Mouse (Mus musculus): Measurements from ENCODE around the gene Pcdh7.
"Not testable (repeated sequence)": the region's sequence is repeated elsewhere in the genome, so short reads cannot be mapped to it uniquely, and the experiment has no call there.

Gene Pcdh7

GRCm38 (mm10) chr5:57717906-57718875 is at the start of gene Pcdh7:
Pcdh7 (plus strand) TSS chr5:57717967.
- peak; percentile 72 for DNase-seq (ENCODE audit: low spot score)

DNA sequence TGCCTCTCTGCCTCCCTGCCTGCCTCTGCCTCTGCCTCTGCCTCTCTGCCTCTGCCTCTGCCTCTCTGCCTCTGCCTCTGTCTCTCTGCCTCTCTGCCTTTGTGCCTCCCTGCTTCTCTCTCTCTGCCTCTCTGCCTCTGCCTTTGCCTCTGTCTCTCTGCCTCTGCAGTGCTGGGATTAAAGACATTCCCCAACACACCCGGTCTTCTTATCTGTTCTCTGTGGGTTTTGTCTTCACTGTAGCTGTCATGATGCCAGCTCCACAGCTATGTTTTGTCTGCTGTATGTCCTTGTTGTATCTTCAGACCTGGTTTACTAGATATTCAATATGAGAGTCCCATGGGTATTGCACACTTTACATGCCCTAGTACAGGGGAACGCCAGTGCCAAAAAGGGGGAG is 40.8 kb upstream of the Pcdh7 start:
- DNase-seq (ENCODE audit: low spot score) = not testable (repeated sequence)

- DNase-seq (ENCODE audit: low spot score) = no peak
These were observed 9.4 kb upstream of the Pcdh7 start for GRCm38 (mm10) chr5:57708396-57708795.

- DNase-seq (ENCODE audit: low spot score) = peak; percentile 20
These were observed 3.8 kb upstream of the Pcdh7 start for GRCm38 (mm10) chr5:57713980-57714379.

DNA sequence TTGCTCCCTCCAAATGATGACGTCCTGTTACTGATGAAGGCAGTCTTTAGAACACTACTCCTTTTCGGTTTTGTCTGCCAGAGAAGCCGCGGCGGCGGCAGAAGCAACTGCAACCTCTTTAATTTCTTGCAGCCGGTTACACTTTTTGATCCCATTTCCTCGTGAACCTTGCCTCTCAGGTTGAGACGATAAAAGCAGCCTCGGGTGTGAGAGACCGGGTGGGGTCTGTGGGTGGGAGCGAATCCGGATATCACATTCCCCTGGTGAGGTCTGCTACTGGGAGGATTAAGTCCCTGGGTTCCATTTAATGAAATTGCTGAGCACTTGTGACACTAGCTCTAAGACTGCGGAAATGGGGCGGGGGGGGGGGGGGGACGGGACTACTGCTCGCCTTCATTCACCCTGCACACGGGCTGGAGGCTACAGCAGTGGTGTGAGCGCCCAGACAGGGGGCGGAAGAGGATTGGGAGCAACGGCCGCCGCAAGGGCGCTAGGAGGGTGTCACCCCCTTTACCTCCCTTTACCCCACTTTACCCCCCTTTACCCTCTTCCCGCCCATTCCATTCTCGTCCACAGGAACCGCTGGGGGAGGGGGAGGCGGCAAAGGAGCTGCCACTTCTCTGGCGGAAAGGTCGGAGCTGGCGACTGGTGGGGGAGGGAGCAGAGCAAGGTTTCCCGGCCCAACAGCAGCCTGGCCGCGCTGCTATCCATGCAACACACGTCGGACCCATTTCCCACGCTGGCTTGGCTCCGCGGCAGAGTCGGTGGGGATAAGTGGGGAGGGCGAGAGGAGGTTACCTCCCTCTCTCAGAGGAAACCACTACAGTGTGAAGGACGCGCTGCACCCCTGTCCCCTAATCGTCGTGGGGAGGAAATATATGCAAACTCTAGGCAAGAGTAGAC is 2.9 kb upstream of the Pcdh7 start:
- DNase-seq (ENCODE audit: low spot score) = peak; percentile 73

DNA sequence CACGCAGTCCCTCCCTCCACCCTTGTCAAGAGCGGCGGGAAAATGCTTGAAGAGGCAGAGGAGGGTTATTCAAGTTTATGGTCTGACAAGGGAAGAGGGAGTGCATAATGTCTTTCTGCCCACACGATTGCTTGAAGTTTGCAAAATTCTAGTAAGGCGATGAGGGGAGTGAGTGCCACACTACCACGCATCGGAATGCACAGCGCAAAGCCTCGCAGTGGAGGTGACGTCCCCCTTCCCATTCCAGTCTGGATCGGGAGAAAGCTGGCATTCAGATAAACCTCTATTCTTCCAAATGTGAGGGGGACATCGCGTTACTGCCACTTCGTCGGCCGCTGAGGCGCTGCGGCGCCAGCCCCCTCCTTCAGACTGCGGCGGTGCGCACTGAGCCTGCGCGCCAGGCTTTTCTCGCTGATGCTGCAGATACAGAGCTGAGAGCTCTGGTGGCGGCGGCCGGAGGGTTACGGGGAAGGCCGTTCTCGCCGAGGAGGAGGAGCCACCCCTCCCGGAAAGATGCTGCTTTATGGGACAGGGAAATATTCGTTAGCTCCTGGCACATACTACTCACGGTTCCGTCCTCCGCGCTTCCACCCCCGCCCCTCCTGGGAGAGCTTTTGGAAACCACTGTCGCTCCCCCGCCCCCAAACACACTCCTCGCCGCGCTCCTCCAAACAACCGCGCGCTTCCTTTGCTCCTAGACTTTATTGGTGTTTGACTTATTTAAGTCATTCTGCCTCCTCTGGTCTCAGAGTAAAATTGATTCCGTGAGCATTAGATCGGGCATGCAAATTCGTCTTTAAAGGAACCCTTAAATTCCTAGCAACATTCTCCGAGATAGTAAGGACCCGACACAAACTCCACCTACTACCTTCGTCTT is 2.0 kb upstream of the Pcdh7 start:
- peak; percentile 70 for DNase-seq (ENCODE audit: low spot score)

DNA sequence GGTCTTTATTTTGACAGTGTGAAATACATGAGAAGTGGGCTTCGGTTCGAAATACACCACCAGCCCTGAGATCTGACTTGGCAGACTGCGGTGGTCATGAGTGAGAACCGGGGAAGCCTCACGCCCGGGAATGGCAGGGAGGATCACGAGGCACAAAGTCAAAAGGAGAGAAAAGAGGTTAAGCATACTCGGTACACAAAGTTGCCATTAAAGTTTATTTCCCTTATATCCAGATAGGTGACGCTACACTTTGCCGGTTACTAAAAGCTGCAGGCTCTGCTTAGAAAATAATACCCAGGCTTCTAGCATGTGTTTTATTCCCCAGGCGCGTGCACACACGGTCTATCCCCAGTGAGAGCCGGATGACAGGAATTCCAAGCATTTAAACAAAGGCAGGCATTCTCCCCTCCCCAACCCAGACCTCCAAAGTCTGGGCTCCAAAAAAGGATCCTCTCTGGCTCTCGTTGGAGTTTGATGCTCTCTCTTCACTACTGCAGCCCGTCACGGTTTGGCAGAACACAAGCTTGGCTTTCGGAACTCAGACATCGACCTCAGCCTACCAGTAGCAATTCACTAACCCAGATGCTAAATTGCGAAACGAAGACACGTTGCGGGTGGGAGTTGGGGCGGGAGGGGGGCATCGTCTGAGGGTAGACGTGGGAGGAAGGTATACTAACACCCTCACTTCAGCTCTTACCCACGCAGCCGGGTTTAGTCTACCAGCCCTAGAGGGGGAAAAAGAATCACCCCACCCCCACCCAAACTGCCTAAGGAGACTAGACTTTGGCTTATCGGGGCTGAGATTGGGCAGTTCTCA is 1.1 kb upstream of the Pcdh7 start:
- DNase-seq (ENCODE audit: low spot score) = peak; percentile 53

DNA sequence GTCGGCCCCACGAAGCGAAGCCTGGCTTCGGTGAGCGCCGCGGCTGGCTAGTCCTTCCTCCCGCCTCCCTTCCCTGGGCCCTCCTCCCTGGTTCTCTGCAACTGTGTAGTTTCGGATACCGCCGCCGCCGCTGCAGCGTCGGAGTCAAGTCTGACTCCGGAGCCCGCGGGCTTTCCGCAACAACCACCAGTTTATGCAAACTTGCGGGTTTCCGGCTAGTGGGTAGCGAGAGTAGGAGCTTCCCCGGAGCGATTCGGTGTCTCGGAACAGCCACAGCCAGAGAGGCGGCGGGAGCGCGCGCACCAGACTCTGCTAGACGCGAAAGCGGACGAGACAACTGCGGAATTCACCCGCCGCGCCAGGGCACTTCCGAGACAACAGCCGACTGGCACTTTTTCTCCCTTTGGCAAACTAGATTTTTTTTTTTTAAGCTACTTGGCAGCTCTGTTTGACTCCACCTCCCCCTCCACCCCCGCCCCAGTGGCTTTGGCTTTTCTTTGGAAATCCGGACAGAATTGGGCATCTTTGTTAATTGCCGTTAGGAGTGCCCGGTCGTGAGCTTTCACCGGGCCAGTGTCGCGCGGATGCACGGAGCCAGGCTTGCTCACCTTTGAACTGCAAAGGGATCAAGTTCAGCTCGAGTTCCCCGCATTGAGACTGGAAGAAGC is 395 bp upstream of the Pcdh7 start:
- peak; percentile 53 for DNase-seq (ENCODE audit: low spot score)

GRCm38 (mm10) chr5:57718876-57719593 is 1.3 kb downstream of the Pcdh7 start:
- peak; percentile 42 for DNase-seq (ENCODE audit: low spot score)

DNA sequence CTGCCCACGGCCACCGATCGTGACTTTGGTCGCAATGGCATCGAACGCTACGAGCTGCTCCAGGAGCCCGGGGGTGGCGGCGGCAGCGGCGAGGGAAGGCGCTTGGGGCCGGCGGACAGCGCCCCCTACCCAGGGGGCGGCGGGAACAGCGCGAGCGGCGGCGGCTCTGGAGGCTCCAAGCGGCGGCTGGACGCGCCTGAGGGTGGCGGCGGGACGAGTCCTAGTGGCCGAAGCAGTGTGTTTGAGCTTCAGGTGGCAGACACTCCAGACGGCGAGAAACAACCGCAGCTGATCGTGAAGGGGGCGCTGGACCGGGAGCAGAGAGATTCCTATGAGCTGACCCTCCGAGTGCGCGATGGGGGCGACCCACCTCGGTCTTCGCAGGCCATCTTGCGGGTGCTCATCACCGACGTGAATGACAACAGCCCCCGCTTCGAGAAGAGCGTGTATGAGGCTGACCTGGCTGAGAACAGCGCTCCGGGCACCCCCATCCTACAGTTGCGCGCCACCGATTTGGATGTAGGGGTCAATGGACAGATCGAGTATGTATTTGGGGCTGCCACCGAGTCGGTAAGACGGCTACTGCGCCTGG is 1.9 kb downstream of the Pcdh7 start:
- DNase-seq (ENCODE audit: low spot score) = peak; percentile 45

- DNase-seq (ENCODE audit: low spot score) = no peak
These were observed 2.6 kb downstream of the Pcdh7 start for GRCm38 (mm10) chr5:57720206-57720880.

DNA sequence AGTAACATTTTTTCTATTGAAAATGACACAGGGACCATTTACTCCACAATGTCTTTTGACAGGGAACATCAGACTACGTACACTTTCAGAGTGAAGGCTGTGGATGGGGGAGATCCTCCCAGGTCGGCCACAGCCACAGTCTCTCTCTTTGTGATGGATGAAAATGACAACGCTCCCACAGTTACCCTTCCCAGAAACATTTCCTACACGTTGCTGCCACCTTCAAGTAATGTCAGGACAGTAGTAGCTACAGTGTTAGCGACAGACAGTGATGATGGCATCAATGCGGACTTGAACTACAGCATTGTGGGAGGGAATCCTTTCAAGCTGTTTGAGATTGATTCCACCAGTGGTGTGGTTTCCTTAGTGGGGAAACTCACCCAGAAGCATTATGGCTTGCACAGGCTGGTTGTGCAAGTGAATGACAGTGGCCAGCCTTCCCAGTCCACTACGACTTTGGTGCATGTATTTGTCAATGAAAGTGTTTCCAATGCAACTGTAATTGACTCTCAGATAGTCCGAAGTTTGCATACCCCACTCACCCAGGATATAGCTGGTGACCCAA is 3.5 kb downstream of the Pcdh7 start:
- no peak for DNase-seq (ENCODE audit: low spot score)

- DNase-seq (ENCODE audit: low spot score) = no peak
These were observed 4.2 kb downstream of the Pcdh7 start for GRCm38 (mm10) chr5:57721927-57722326.

DNA sequence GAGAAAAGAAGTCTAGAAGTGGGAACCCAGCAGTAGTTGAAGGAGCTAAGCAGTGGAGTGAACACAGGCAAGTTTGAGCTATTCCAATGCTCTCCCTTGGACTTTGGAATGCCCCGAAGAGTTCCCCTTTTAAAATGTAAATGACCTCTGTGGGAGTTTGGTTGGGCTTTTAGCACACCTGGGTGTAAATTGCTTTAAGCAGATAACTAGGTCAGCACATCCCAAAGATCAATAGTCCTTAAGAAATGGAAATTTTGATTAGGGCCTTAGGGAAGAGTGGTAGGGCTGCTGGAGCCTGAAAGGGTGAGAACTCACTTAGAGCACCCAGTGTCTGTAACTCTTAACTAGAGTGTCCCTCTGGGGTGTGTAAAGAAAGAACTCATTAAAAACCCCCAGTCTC is 15.7 kb downstream of the Pcdh7 start:
- no peak for DNase-seq (ENCODE audit: low spot score)

DNA sequence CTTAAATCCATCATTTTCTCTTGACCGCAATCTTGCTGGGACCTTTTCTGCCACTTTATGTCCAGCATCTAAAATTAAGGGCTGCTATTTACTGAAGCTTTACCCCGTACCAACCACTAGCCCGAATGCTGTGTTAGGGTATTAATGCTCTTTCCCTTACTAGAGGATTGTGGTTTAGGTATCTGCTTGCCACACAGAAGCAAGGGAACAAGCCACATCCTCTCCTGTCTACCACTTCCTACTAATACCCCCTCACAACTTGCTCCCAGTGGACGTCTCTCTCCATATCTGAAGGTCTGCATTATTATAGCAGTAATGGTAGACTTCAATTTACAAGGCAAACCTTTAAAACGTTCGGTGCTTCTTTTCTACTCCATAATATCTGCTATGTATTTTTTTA is 18.0 kb downstream of the Pcdh7 start:
- DNase-seq (ENCODE audit: low spot score) = no peak

DNA sequence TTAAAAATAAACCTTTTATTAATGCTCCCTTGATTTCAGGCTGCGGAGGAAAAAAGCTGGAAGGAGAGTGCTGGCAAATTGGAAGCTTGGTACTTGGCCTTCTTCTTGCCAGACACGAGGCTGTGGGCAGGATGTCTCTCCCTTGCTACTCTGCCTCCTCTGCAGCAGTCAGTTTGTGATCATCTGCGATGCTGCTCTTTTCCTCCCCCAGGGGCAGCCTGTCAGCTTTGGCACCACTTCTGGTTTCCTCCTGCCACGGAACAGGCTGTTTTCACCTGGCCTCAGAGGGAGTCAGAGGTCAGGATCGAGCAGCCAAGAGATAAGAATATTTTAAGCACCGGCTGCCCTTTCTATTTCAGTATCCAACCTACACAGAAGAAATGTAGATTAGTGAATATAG is 25.2 kb downstream of the Pcdh7 start:
- DNase-seq (ENCODE audit: low spot score) = peak; percentile 21

- no peak for DNase-seq (ENCODE audit: low spot score)
These were observed 26.3 kb downstream of the Pcdh7 start for GRCm38 (mm10) chr5:57743956-57744661.

DNA sequence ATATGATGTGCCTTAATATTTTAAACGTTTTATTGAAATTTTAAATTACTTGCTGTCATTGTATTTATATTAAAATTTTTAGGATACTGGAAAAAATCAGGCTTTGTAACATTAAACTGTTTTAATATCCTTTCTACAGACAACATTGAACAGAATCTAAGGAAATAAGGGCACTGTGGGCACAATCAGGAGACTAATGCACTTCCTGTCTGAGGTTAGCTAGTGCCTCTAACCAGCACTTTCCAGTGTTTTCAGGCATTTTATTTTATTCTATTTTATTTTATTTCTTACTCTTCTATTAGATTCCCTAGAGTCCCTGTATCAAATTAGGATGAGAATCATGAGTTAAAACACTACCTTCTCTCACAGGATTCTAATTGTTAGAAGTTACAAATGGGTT is 28.1 kb downstream of the Pcdh7 start:
- no peak for DNase-seq (ENCODE audit: low spot score)

All from yolk sac, embryonic 10.5 days (tissue).